Mouse (Mus musculus) mesoderm, embryonic 11.5 days (tissue): ENCODE measurements around the gene Plppr1.
"Not testable (repeated sequence)": the region's sequence is repeated elsewhere in the genome, so short reads cannot be mapped to it uniquely, and the experiment has no call there.

Source experiments
- DNase-seq: peaks from one replicate; pipeline ENCODE4 v3.0.0-alpha.2; 2012; ENCODE audit warnings: low read depth, low spot score

The Plppr1 gene

DNA sequence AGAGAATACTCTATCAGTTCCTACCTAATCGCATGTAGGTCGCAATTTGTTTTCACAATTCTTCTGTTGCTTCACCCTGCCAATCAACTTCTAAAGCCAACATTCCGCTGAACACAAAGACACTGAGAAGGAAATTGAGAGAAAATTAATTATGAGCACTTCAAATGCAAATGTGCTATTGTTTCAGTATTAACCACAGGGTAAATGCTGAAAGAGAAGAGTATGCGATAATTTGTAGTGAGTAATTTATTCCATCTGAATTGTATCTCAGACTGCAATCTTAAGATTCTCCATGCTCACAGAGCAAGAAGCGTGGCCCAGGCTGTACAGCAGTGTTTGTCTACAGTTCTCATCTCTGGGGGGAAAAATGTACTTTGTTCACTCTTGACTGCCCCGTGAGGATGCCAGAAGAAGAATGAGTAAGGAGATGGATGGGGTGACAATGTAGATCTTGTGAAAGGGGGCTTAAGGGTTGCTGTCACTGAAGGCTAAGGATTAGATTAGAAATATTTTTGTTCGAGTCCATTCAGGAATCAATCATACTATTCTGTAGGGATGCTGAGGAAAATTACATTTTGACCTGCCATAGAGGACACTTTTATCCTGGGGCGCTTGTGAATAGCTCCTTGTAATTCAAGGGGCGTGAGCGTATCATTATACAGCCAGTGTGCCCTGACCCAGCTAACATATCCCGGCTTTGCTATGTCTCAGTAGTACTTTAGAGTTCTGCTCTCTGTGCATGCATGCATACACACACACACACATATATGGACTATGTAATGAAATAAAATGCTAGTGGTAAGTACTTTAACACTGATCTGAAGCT lies 173.3 kb downstream of the Plppr1 start:
- DNase-seq: peak; percentile 30

DNA sequence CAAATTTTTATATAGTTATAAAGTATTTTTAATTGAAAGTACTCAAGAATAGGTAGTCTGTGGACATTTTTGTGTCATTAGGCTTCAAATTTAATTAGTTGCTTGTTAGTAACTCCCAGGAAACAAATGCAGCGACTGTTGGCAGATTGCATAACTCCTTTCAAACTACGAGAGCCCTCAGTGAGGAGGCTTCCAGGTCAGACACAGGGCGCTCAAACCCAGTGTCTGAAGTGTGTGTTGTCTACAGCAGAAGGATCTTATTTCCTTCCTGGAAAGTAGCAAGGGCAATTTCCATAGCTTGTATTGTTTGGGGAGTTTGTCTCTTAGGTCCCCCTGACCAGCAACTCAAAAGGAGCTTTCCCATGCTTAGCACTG lies 173.9 kb downstream of the Plppr1 start:
- no peak for DNase-seq

GRCm38 (mm10) chr4:49238111-49238510 lies 179.0 kb downstream of the Plppr1 start:
- no peak for DNase-seq

DNA sequence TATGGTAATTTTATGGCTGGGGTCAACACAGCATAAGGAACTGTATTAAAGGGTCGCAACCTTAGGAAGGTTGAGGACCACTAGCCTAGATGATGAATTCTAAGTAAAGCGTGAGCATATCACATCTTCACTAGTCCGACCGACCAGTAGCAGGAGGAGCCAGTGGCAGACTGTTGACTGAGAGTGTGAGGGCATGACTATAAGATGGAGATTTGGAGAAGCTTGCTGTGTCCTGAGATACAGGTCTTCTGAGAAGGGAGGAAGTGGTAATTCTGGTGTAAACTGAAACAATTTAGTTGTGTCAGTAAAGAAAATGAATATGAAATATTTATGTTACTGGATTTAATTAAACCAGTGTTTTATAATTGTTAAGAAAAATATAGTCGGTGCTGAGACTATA lies 180.4 kb downstream of the Plppr1 start:
- no peak for DNase-seq

- no peak for DNase-seq
Measured at GRCm38 (mm10) chr4:49244791-49245190, 185.7 kb downstream of the Plppr1 start.

- DNase-seq: no peak
Measured at GRCm38 (mm10) chr4:49245274-49245673, 186.2 kb downstream of the Plppr1 start.

DNA sequence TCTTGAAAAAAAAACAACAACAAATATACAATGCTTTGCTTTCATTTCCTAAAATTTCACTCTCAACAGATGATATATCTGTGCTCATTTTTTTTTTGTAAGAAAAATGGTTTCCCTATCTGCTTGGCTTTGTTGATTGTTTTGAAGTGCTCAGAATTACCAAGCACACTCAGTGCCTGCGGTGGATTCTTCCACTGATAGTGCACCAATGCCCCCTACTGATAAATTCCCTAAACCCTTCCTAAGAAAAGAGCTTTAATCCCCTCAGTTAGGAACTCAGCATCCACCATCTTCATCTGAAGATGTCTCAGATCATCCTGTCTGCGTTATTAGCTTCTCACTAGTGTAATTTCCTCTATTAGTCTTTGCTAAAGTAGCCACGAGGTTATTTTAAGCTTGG lies 192.2 kb downstream of the Plppr1 start:
- DNase-seq: no peak

- DNase-seq: no peak
Measured at GRCm38 (mm10) chr4:49252169-49252568, 193.1 kb downstream of the Plppr1 start.

DNA sequence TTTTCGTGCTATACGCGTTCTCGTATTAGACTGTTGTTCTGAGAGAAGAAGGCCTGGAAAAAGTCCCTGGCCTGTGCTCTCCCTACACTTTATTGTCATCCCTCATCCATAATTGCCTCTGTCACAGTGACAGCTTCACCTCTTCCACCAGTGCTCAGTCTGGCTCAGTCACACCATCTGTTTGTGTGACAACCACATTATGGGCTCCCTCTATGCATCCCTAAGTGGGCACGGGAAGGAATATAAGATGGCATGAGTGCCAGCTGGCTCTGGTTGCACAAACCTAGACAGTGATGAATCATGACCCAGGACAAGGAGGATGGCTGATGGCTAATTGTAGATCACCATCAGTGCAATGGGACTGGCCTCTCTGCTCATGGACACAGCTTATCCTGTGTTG lies 219.4 kb downstream of the Plppr1 start:
- no peak for DNase-seq

GRCm38 (mm10) chr4:49284692-49285291 lies 225.7 kb downstream of the Plppr1 start:
- no peak for DNase-seq

GRCm38 (mm10) chr4:49285340-49286196 lies 226.5 kb downstream of the Plppr1 start:
- DNase-seq: peak; percentile 44

GRCm38 (mm10) chr4:49286197-49286492 lies 227.1 kb downstream of the Plppr1 start:
- DNase-seq: peak; percentile 8

- no peak for DNase-seq
Measured at GRCm38 (mm10) chr4:49296434-49296833, 237.4 kb downstream of the Plppr1 start.

DNA sequence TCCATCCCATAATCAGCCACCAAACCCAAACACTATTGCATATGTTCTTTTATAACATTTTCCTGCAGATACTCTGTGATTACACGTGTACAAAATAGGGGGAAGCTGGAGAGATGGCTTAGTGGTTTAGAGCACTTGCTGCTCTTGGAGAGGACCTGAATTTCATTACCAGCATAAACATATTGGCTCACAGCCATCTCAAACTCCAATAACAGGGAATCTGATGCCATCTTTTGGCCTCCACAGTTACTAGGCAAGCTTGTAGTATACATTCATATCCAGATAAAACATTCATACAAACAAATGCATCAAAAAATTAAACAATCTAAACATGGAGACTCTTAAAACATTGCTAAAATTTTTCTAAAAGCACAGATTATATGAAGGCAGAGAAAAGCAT lies 240.5 kb downstream of the Plppr1 start:
- DNase-seq: no peak

DNA sequence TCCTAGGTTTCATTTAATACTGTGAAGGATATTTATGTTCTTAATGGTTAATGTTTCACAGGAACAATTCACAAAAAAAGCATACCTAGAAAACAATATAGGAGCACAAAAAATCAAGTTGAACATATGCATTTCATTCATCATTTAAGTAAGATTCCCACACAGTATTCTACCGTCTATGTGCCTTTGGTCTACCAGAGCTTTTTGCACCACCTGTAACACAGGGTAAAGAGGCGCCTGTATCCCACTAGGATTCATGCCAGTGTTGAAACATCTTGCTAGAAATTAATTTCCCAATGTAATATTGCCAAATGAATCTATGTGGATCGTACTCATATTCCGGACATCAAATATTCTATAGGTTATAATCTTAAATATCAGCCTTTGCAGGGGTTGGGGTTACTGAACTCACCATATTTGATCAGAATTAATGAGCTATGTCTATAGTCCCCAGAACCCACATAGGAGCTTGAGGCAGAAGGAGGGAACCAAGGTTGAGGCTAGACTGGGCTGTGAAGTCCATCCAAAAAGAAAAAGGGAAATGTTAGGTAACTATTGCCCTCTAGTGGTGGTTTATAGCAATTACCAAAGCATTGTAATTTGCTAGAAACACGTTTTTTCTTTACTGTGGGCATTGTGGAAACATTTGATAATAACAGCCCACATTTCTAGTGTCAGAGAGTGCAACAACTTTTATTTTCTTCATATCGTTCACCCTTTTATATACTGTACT lies 263.0 kb downstream of the Plppr1 start:
- peak; percentile 50 for DNase-seq

DNA sequence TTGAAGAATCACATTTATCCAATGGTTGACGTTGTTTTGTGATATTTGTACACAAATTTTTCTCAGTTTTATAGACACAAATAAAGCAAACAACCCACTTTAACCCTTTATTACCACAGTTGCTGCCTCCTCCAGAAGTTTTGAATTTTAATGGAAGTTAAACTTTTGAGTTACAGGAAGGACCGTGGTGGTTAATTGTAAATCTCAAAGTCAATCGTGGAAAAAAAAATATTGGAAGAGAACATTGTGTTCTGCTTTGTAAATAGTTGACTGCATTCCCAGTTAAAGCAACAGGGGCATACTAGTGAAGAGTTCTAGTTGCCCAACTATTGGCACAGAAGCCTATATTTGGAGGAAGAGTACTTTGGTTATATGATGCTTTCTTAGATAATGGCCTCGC lies 278.9 kb downstream of the Plppr1 start:
- not testable (repeated sequence) for DNase-seq

DNA sequence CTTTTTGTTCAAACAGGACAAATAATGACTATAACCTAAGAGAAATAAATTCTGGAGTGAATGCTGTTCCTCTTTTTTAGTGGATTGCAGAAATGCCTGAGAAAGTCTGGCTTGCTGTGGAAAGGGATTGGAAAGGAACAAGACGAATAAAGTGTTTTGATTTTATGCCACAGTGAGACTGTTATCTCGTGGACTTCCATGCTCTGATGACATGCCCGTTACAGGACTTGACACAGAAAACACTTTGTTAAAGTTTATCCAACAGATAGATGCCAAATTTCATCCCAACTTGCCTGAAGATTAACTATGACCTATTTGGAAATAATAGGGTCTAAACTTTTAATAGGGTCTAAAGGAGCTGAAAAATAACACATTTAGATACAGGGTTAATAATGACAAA lies 281.0 kb downstream of the Plppr1 start:
- DNase-seq: not testable (repeated sequence)

- not testable (repeated sequence) for DNase-seq
Measured at GRCm38 (mm10) chr4:49348001-49348400, 288.9 kb downstream of the Plppr1 start.

DNA sequence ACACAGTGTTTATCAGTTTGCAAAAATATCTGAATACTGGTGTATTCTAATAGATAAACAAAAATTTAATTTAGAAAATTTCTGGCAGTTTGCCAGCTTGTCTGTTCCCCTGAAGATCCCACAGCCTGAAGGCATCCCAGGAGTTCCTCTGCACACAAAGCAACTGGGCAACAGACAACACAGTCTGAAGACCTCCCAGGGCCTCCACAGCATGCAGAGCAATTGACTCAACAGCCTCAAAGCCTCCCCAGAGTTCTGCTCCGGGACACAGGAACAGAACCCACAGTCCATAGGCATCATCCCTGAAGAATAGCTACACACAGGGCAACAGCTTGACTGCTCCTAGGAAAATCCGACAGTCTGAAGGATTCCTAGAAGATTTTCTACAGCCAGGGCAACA lies 289.6 kb downstream of the Plppr1 start:
- no peak for DNase-seq

DNA sequence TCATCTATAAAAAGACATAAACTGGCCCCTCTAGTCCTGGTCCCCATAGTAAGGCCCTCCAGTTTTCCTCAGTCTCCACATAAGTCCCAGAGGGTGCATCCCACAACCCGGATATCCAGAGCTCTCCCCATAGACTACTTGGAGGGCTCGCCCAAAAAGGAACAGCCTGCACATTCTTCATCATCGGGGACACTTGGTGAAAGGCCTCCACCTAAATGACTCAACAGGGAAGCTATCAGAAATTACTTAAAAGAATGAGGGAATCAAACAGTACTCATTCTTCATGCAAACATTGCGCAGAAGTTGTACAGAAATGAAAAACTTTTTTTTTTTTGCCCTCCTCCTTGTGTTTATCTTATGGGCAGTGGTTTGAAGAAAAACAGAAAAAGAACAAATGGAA lies 291.4 kb downstream of the Plppr1 start:
- no peak for DNase-seq

DNA sequence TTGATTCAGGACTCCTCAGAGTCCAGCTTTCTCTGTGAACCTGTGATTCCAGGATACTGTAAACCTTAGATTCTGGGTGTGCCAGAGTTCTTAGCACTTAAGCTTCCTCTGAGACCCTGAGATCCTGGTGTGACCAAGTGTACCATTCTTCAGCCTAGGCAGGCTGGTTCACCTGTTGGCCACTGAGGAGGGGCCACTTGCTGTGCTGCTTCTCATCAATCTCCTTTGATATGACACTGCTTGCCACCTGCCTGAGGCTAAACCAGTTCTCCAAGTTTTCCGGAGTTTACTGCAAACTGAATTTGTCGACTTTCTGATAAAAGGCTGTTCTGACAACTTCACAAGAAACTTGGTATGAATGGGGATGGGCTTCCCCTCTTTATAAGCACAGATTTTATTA lies 298.0 kb downstream of the Plppr1 start:
- DNase-seq: no peak

GRCm38 (mm10) chr4:49368046-49368445 lies 309.0 kb downstream of the Plppr1 start:
- DNase-seq: not testable (repeated sequence)
